Mouse (Mus musculus): Measurements from ENCODE around the gene Myo6.

DNA sequence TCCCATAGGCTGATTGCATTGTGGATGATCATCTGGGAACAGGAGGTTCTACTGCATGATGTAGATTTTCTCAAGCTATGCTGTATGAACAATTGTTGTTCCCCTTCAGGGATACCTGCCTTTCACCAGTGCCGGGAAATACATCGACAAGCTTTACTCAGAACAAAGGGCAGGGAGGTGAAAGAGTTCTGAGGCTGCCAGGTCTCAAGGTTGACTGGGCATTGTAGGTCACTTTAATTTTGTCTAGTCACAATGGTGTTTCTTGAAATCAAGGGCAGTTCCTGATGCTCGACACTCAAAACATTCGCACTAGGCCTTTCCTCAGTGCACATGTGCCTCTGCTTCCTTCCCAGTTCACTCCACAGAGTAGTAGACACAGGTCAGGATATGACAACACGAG is 15.9 kb downstream of the Myo6 start:
- TF ChIP-seq CTCF (IDR thresholded peaks at IDR 0.05; ENCODE audit: borderline replicate concordance, insufficient read depth, low read length), result no peak
- no peak for TF ChIP-seq POLR2A (IDR thresholded peaks at IDR 0.05; ENCODE audit: low read depth, low read length)

Measured in embryonic fibroblast, embryonic 13.5 days (primary cell).